Mouse (Mus musculus) olfactory bulb, adult 2 months (tissue): ENCODE data around the gene Ryr1. TPM values are rescaled to one million over a fixed set of nuclear protein-coding genes. Genes with fewer than 3 reads are reported as not detected.
A peak's percentile ranks its signal among the peaks of the same experiment; 100 is the strongest.

Source experiments
- H3K27ac ChIP-seq: fragments of 200-500 bp; 2 replicates; pipeline ENCODE4 v1.5.1; 2012; ENCODE audit warnings: low read depth, low read length; ENCODE audit not compliant: insufficient read depth
- H3K4me1 ChIP-seq: fragments of 200-500 bp; 2 replicates; pipeline ENCODE4 v1.6.1; 2012; ENCODE audit warnings: low read length; ENCODE audit not compliant: control insufficient read depth, insufficient read depth
- H3K4me3 ChIP-seq: fragments of 200-500 bp; 2 replicates; pipeline ENCODE4 v1.5.1; 2012; ENCODE audit warnings: mild to moderate bottlenecking, low read depth, low read length, moderate library complexity; ENCODE audit not compliant: insufficient read depth
- CTCF ChIP-seq: fragments of 200-500 bp; IDR thresholded peaks from 2 replicates; pipeline ENCODE4 v1.5.1; 2012; ENCODE audit warnings: low read depth, mild to moderate bottlenecking, low read length, moderate library complexity; ENCODE audit not compliant: insufficient read depth
- POLR2A ChIP-seq: fragments of 200-500 bp; IDR thresholded peaks from 2 replicates; pipeline ENCODE4 v1.6.1; 2012; ENCODE audit warnings: mild to moderate bottlenecking, low read depth, low read length, moderate library complexity; ENCODE audit not compliant: insufficient read depth
- WGBS: fragments of 180-500 bp; shearing (Covaris S2); methylation state at CpG from one replicate; pipeline ENCODE4 v1.1.7; 2018; 5-methylcytosine and 5-hydroxymethylcytosine counted together
- polyA plus RNA-seq: library from polyadenylated mRNA; stranded (reverse); fragments of >200 nt; gene quantifications from 2 replicates; pipeline ENCODE4 v1.2.4, GENCODE M21; 2012; ENCODE audit warnings: low replicate concordance; ENCODE audit not compliant: missing spikeins, insufficient read depth, insufficient read length

Gene Ryr1
- polyA plus RNA-seq: not detected in 2 replicates

DNA sequence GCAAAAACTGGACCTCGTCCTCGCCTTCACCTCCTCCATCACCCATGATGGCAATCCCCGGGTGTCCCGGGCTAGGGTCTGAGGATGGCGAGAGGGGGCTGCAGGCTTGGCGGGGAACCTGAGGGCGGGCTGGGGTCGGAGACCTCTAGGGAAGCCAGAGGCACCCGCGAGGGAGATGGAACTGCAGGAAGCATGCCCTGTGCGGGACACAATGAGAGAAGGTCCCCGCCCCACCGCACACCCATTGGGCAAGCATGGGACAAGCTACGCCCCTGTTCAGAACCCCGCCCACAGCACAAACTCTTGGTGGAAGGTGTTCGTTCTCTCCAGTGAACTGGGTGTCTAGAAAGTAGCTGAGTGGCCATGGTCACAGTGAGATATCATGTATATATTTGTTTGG lies at the start of gene Ryr1:
Ryr1 (minus strand) TSS at position 210 of the 400 bp plus-strand sequence.
- Histone ChIP-seq H3K27ac (no peak within 1 kb of the TSS), H3K4me1 (peaks cover 9% of the 10 kb centered on the region; the same call in 1 of the 2 replicates), H3K4me3 (no peak within 1 kb of the TSS)
- TF ChIP-seq CTCF: no peak
- TF ChIP-seq POLR2A: no peak
- 3% methylated on average over 16 of the region's 16 CpGs for WGBS

DNA sequence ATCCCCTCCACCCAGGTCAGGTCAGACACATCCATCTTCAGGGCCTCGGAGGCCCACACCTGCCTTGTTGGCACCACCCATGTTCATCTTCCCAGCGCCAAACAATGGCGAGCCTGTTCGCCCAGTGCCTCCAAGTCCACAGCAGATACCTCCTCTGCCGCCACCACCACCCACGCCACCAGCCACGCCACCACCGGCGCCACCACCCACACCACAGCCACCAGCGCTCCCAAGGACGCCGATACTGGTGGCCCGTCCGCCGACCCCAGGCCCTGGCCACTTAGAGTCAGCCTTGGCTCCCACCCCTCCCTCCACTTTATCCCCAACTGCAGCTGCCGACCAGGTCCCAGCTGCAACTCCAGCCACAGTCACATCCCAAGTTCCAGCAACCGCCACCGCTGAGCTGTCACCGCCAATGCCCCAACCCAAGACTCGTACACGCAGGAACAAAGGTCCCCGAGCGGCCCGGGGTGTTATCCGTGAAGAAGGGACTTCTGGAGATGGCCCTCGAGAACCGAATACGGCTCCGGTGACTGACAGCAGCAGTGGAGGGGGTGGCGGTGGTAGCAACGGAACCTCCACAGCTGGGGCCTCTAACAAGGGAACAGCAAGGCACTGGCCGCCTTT lies 47.5 kb upstream of the Ryr1 start:
- Histone ChIP-seq H3K27ac (no peak overlapping the region), H3K4me1 (peaks cover 41% of the 10 kb centered on the region), H3K4me3 (no peak overlapping the region)
- 64% methylated on average over 32 of the region's 32 CpGs for WGBS
- TF ChIP-seq POLR2A (no peak), CTCF (no peak)

GRCm38 (mm10) chr7:29171562-29172097 lies 46.7 kb upstream of the Ryr1 start:
- Histone ChIP-seq H3K4me3 (no peak overlapping the region), H3K27ac (no peak overlapping the region), H3K4me1 (peaks cover 41% of the 10 kb centered on the region)
- 13% methylated on average over 34 of the region's 34 CpGs for WGBS
- TF ChIP-seq CTCF (no peak), POLR2A (no peak)

DNA sequence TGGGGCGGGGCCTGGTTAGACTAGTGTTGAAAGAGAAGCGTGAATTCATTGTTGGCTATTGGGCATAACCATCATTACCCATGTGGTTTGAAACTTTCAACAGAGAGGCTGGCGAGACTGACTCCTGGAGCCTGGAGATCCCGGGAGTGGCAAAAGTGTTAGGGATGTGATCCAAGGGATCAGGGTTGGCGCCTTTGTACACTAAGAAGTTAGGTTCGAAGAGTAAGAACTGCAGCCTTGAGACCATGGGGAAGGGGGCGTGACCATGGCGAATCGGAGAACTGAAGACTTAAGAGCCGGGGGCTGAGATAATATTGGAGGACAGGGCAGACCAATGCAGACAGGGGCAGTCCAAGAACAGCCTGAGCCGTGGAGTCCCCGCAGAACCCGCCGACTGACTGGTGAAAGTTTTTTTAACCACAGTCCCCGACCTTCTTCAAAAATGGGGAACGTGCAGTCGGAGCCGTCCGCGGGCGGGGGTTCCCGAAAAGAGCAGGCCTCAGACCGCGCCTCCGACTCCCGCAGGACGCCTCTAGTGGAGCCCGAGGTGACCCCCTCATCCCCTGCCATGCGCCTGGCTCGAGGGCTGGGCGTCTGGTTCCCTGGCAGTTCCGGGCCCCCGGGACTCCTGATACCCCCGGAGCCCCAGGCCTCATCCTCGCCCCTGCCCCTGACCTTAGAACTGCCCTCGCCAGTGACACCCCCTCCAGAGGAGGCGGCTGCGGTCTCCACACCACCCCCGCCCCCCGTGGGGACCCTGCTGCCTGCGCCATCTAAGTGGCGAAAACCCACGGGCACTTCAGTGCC lies 46.0 kb upstream of the Ryr1 start:
- Histone ChIP-seq H3K4me1 (peaks cover 41% of the 10 kb centered on the region), H3K27ac (no peak overlapping the region), H3K4me3 (peak overlapping the region; percentile 90)
- 2% methylated on average over 43 of the region's 43 CpGs for WGBS
- TF ChIP-seq POLR2A (no peak), CTCF (no peak)

- WGBS: under 1% methylated on average over 30 of the region's 30 CpGs
Measured at GRCm38 (mm10) chr7:29170066-29170754, 45.2 kb upstream of the Ryr1 start, which contains the start of the genes Ggn and Spred3. Ggn (plus strand) TSS chr7:29170210. Spred3 (minus strand) TSS chr7:29170411.

GRCm38 (mm10) chr7:29169231-29170065 lies 44.5 kb upstream of the Ryr1 start:
- WGBS: under 1% methylated on average over 30 of the region's 39 CpGs

More at GRCm38 (mm10) chr7:29170066-29170754, 45.2 kb upstream of the Ryr1 start, which contains the start of the genes Ggn and Spred3:
- Histone ChIP-seq H3K4me1 (peaks cover 41% of the 10 kb centered on the region), H3K27ac (peak within 1 kb of the TSS; percentile 36; the same call in 1 of the 2 replicates), H3K4me3 (peak within 1 kb of the TSS; percentile 90)
- no peak for TF ChIP-seq CTCF
- TF ChIP-seq POLR2A: no peak

DNA sequence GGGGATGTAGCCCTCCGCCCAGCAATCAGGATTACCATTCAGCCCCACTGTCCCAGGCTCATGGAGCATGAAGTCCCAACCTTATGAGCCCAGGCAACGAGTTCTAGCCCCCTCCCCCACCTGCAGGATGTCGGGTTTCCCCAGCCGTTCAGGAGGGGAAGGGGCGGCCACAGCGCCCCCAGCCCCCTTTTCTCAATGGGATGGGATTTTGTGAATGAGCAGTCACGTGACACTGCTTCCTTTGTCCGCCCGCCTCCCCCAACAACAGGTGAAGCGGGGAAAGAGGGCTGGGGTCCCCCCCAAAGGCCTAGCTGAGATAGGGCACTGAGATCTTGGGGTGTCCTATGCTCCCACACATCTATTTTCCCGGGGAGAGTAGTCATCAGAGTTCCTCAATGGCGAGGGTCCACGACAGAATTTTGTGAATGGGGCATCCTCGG lies 43.8 kb upstream of the Ryr1 start:
- Histone ChIP-seq H3K4me1 (peaks cover 41% of the 10 kb centered on the region), H3K27ac (peak overlapping the region; percentile 36; the same call in 1 of the 2 replicates), H3K4me3 (peak overlapping the region; percentile 90)
- WGBS: 0% methylated on average over 14 of the region's 14 CpGs
- TF ChIP-seq POLR2A (no peak), CTCF (no peak)

More at GRCm38 (mm10) chr7:29169231-29170065, 44.5 kb upstream of the Ryr1 start:
- TF ChIP-seq POLR2A (peak; percentile 11; the same call in 1 of the 2 replicates), CTCF (no peak)
- H3K27ac ChIP-seq: peak overlapping the region; percentile 36; the same call in 1 of the 2 replicates
- peaks cover 41% of the 10 kb centered on the region for H3K4me1 ChIP-seq
- H3K4me3 ChIP-seq: peak overlapping the region; percentile 90
